Mouse (Mus musculus): ENCODE results near the gene Gm11077. TPM values are rescaled to one million over a fixed set of nuclear protein-coding genes. Genes with fewer than 3 reads are reported as not detected.

Gene Gm11077
- polyA plus RNA-seq, 1 experiment from 2014 or later: not detected

GRCm38 (mm10) chr6:140767237-140767636, 38.2 kb downstream of the Gm11077 start:
- Histone ChIP-seq H3K9ac (ENCODE audit: low read depth, low read length) (no peak overlapping the region), H3K9me3 (replicated peaks; ENCODE audit: control insufficient read depth, low read length) (no peaks in the 10 kb centered on the region), H3K27ac (ENCODE audit: low read depth, low read length) (no peak overlapping the region), H3K4me2 (no peak overlapping the region), H3K36me3 (ENCODE audit: control insufficient read depth, insufficient read depth, low read length) (no peaks in the 10 kb centered on the region), H3K27me3 (ENCODE audit: control insufficient read depth, insufficient read depth, low read length) (no peaks in the 10 kb centered on the region), H3K4me1 (ENCODE audit: control insufficient read depth, insufficient read depth, low read length) (no peaks in the 10 kb centered on the region), H3K4me3 (ENCODE audit: low read depth, low read length) (no peak overlapping the region)
- ATAC-seq (replicated peaks; ENCODE audit: insufficient number of reproducible peaks, low FRiP score, low TSS enrichment): no peak
- 65% methylated on average over 6 of the region's 6 CpGs for WGBS (ENCODE audit: insufficient replicate concordance)

DNA sequence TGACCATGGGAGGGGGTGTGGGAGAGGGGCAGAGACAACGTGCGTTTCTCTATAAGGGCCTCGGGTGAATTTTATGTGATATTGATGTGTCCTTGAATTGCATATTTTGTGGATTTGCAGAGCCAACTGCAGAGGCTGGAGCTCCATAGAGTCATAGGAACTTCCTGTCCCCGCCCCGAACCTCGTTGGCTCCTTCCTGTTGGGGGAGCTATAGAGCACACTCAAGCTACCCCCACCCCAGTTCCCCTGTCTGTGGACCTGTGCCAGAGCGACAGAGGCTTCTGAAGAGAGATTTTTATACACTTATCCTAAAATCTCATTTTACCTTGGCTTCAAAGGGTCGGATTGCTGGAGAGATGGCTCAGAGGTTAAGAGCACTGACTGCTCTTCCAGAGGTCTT, 39.1 kb downstream of the Gm11077 start:
- no peak overlapping the region for H3K27ac ChIP-seq (ENCODE audit: low read depth, low read length)
- no peaks in the 10 kb centered on the region for H3K36me3 ChIP-seq (ENCODE audit: control insufficient read depth, insufficient read depth, low read length)
- no peaks in the 10 kb centered on the region for H3K27me3 ChIP-seq (ENCODE audit: control insufficient read depth, insufficient read depth, low read length)
- H3K4me2 ChIP-seq: no peak overlapping the region
- ATAC-seq (replicated peaks; ENCODE audit: insufficient number of reproducible peaks, low FRiP score, low TSS enrichment): no peak
- H3K9ac ChIP-seq (ENCODE audit: low read depth, low read length): no peak overlapping the region
- no peaks in the 10 kb centered on the region for H3K4me1 ChIP-seq (ENCODE audit: control insufficient read depth, insufficient read depth, low read length)
- H3K4me3 ChIP-seq (ENCODE audit: low read depth, low read length): no peak overlapping the region
- WGBS (ENCODE audit: insufficient replicate concordance): 78% methylated on average over 8 of the region's 8 CpGs
- H3K9me3 ChIP-seq (replicated peaks; ENCODE audit: control insufficient read depth, low read length): no peaks in the 10 kb centered on the region

DNA sequence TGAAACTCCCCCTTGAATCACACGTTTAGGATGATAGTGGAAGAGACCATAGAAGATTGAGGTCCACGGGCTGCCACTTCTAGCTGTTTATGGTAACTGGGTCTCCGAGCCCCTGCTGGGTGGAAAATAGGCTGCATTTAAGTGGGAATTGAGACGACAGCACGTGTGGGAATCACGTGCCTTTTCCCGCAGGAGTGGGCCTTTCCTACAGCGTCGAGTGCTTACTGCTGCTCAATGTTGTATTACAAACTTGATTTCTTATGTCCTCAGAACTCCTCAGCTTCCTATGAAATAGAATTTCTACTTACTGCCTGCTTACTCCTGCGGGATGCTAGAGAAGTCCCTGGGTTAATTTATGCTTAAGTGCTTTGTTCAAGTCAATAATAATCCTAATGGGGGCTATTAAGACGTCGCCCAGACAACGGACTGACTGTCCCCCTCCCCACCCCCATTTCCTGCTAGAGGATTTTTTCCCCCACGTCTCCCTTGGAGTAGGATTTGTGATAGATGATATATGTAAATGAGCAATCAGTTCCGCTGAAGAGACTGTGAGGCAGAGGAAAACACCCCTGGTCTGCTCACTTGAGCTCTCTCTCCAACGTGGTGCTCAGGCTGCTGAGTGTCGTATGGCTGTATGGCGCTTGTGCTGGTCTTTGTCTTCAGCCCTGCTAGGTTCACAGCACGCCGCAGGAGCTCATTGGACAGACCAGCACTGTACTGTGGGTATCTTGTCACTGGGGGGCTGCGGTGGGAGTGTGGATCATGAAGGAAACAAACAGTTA, 40.0 kb downstream of the Gm11077 start:
- no peak overlapping the region for H3K4me2 ChIP-seq
- no peak overlapping the region for H3K27ac ChIP-seq (ENCODE audit: low read depth, low read length)
- H3K4me1 ChIP-seq (ENCODE audit: control insufficient read depth, insufficient read depth, low read length): no peaks in the 10 kb centered on the region
- 69% methylated on average over 21 of the region's 21 CpGs for WGBS (ENCODE audit: insufficient replicate concordance)
- no peak overlapping the region for H3K9ac ChIP-seq (ENCODE audit: low read depth, low read length)
- no peak overlapping the region for H3K4me3 ChIP-seq (ENCODE audit: low read depth, low read length)
- ATAC-seq (replicated peaks; ENCODE audit: insufficient number of reproducible peaks, low FRiP score, low TSS enrichment): no peak
- H3K36me3 ChIP-seq (ENCODE audit: control insufficient read depth, insufficient read depth, low read length): no peaks in the 10 kb centered on the region
- no peaks in the 10 kb centered on the region for H3K9me3 ChIP-seq (replicated peaks; ENCODE audit: control insufficient read depth, low read length)
- H3K27me3 ChIP-seq (ENCODE audit: control insufficient read depth, insufficient read depth, low read length): no peaks in the 10 kb centered on the region

DNA sequence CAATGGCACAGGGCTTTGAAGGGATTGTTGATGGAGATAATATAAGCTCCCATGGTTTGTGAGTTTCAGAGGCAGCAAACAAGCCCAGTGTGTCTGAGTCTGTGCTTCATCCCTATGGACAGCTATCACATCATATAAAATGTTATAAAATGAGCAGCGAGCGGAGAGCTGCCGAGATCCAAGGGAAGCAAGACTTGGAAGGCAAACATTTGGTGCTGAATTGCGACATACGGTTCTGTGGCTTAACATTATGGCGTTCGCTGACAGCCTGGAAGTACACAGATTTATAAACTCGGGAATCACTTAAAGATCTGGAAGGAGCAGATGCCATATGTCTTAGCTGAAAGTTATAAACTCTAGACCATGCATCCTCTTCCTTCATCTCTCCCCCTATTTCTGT, 47.2 kb downstream of the Gm11077 start:
- Histone ChIP-seq H3K9ac (ENCODE audit: low read depth, low read length) (no peak overlapping the region), H3K27me3 (ENCODE audit: control insufficient read depth, insufficient read depth, low read length) (no peaks in the 10 kb centered on the region), H3K4me1 (ENCODE audit: control insufficient read depth, insufficient read depth, low read length) (no peaks in the 10 kb centered on the region), H3K9me3 (replicated peaks; ENCODE audit: control insufficient read depth, low read length) (no peaks in the 10 kb centered on the region), H3K36me3 (ENCODE audit: control insufficient read depth, insufficient read depth, low read length) (no peaks in the 10 kb centered on the region), H3K4me3 (ENCODE audit: low read depth, low read length) (no peak overlapping the region), H3K27ac (ENCODE audit: low read depth, low read length) (no peak overlapping the region), H3K4me2 (no peak overlapping the region)
- no peak for ATAC-seq (replicated peaks; ENCODE audit: insufficient number of reproducible peaks, low FRiP score, low TSS enrichment)
- 83% methylated on average over 8 of the region's 8 CpGs for WGBS (ENCODE audit: insufficient replicate concordance)

GRCm38 (mm10) chr6:140782524-140782923, 53.4 kb downstream of the Gm11077 start:
- ATAC-seq (replicated peaks; ENCODE audit: insufficient number of reproducible peaks, low FRiP score, low TSS enrichment): no peak
- no peaks in the 10 kb centered on the region for H3K4me1 ChIP-seq (ENCODE audit: control insufficient read depth, insufficient read depth, low read length)
- no peaks in the 10 kb centered on the region for H3K36me3 ChIP-seq (ENCODE audit: control insufficient read depth, insufficient read depth, low read length)
- no peak overlapping the region for H3K4me2 ChIP-seq
- no peak overlapping the region for H3K9ac ChIP-seq (ENCODE audit: low read depth, low read length)
- 87% methylated on average over 6 of the region's 6 CpGs for WGBS (ENCODE audit: insufficient replicate concordance)
- H3K4me3 ChIP-seq (ENCODE audit: low read depth, low read length): no peak overlapping the region
- H3K27ac ChIP-seq (ENCODE audit: low read depth, low read length): no peak overlapping the region
- no peaks in the 10 kb centered on the region for H3K27me3 ChIP-seq (ENCODE audit: control insufficient read depth, insufficient read depth, low read length)
- H3K9me3 ChIP-seq (replicated peaks; ENCODE audit: control insufficient read depth, low read length): no peaks in the 10 kb centered on the region

- Histone ChIP-seq H3K36me3 (ENCODE audit: control insufficient read depth, insufficient read depth, low read length) (no peaks in the 10 kb centered on the region), H3K4me3 (ENCODE audit: low read depth, low read length) (no peak overlapping the region), H3K9ac (ENCODE audit: low read depth, low read length) (no peak overlapping the region), H3K27ac (ENCODE audit: low read depth, low read length) (no peak overlapping the region), H3K9me3 (replicated peaks; ENCODE audit: control insufficient read depth, low read length) (no peaks in the 10 kb centered on the region), H3K4me1 (ENCODE audit: control insufficient read depth, insufficient read depth, low read length) (no peaks in the 10 kb centered on the region), H3K4me2 (no peak overlapping the region), H3K27me3 (ENCODE audit: control insufficient read depth, insufficient read depth, low read length) (no peaks in the 10 kb centered on the region)
- 49% methylated on average over 2 of the region's 2 CpGs for WGBS (ENCODE audit: insufficient replicate concordance)
- ATAC-seq (replicated peaks; ENCODE audit: insufficient number of reproducible peaks, low FRiP score, low TSS enrichment): peak; percentile 58; the same call in 1 of the 2 replicates
Observed at GRCm38 (mm10) chr6:140786058-140786457, 57.0 kb downstream of the Gm11077 start.

- Histone ChIP-seq H3K4me3 (ENCODE audit: low read depth, low read length) (no peak overlapping the region), H3K4me2 (no peak overlapping the region), H3K9me3 (replicated peaks; ENCODE audit: control insufficient read depth, low read length) (no peaks in the 10 kb centered on the region), H3K27me3 (ENCODE audit: control insufficient read depth, insufficient read depth, low read length) (no peaks in the 10 kb centered on the region), H3K36me3 (ENCODE audit: control insufficient read depth, insufficient read depth, low read length) (no peaks in the 10 kb centered on the region), H3K9ac (ENCODE audit: low read depth, low read length) (no peak overlapping the region), H3K27ac (ENCODE audit: low read depth, low read length) (no peak overlapping the region), H3K4me1 (ENCODE audit: control insufficient read depth, insufficient read depth, low read length) (no peaks in the 10 kb centered on the region)
- 30% methylated on average over 3 of the region's 3 CpGs for WGBS (ENCODE audit: insufficient replicate concordance)
- ATAC-seq (replicated peaks; ENCODE audit: insufficient number of reproducible peaks, low FRiP score, low TSS enrichment): no peak
Observed at GRCm38 (mm10) chr6:140789850-140790249, 60.8 kb downstream of the Gm11077 start.

- Histone ChIP-seq H3K4me1 (ENCODE audit: control insufficient read depth, insufficient read depth, low read length) (no peaks in the 10 kb centered on the region), H3K27me3 (ENCODE audit: control insufficient read depth, insufficient read depth, low read length) (no peaks in the 10 kb centered on the region), H3K27ac (ENCODE audit: low read depth, low read length) (no peak overlapping the region), H3K4me3 (ENCODE audit: low read depth, low read length) (no peak overlapping the region), H3K36me3 (ENCODE audit: control insufficient read depth, insufficient read depth, low read length) (no peaks in the 10 kb centered on the region), H3K9ac (ENCODE audit: low read depth, low read length) (no peak overlapping the region), H3K9me3 (replicated peaks; ENCODE audit: control insufficient read depth, low read length) (no peaks in the 10 kb centered on the region), H3K4me2 (no peak overlapping the region)
- WGBS (ENCODE audit: insufficient replicate concordance): 81% methylated on average over 6 of the region's 6 CpGs
- ATAC-seq (replicated peaks; ENCODE audit: insufficient number of reproducible peaks, low FRiP score, low TSS enrichment): no peak
Observed at GRCm38 (mm10) chr6:140793676-140794262, 64.7 kb downstream of the Gm11077 start.

DNA sequence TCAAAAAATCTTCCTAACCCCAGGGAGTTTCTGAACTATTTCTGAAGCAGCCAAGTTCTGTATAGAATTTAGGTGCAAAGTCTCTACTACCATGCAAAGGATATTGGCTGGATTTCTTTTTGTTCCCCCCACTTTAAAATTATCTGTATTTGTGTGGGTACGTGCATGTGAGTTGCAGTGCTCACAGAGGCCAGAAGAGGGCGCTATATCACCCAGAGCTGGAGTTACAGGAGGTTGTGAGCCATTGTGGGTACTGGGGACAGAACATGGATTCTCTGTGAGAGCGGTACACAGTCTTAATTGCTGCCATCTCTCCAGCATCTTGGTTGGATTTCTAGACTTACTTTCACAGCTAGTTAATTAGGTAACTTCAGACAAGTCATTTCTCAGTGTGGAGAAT, 69.8 kb downstream of the Gm11077 start:
- 65% methylated on average over 3 of the region's 3 CpGs for WGBS (ENCODE audit: insufficient replicate concordance)
- Histone ChIP-seq H3K4me3 (ENCODE audit: low read depth, low read length) (no peak overlapping the region), H3K27me3 (ENCODE audit: control insufficient read depth, insufficient read depth, low read length) (no peaks in the 10 kb centered on the region), H3K9me3 (replicated peaks; ENCODE audit: control insufficient read depth, low read length) (peaks cover 3% of the 10 kb centered on the region; the same call in 1 of the 2 replicates), H3K4me1 (ENCODE audit: control insufficient read depth, insufficient read depth, low read length) (no peaks in the 10 kb centered on the region), H3K36me3 (ENCODE audit: control insufficient read depth, insufficient read depth, low read length) (no peaks in the 10 kb centered on the region), H3K27ac (ENCODE audit: low read depth, low read length) (no peak overlapping the region), H3K9ac (ENCODE audit: low read depth, low read length) (no peak overlapping the region), H3K4me2 (no peak overlapping the region)
- no peak for ATAC-seq (replicated peaks; ENCODE audit: insufficient number of reproducible peaks, low FRiP score, low TSS enrichment)

All from heart, embryonic 11.5 days (tissue).